Mouse (Mus musculus): ENCODE data around the gene Mapk8.

Mapk8 gene

GRCm38 (mm10) chr14:33343131-33343725, 103.7 kb downstream of the Mapk8 start:
- no peak for DNase-seq

GRCm38 (mm10) chr14:33338684-33339083, 108.3 kb downstream of the Mapk8 start:
- DNase-seq, result no peak

- DNase-seq, result no peak
Observed at GRCm38 (mm10) chr14:33335733-33336132, 111.2 kb downstream of the Mapk8 start.

- DNase-seq, result no peak
Observed at GRCm38 (mm10) chr14:33334402-33334801, 112.6 kb downstream of the Mapk8 start.

- DNase-seq, result peak; percentile 65
Observed at GRCm38 (mm10) chr14:33333833-33334232, 113.1 kb downstream of the Mapk8 start.

GRCm38 (mm10) chr14:33331627-33332026, 115.3 kb downstream of the Mapk8 start:
- DNase-seq, result no peak

- no peak for DNase-seq
Observed at GRCm38 (mm10) chr14:33330986-33331385, 116.0 kb downstream of the Mapk8 start.

GRCm38 (mm10) chr14:33329297-33329805, 117.6 kb downstream of the Mapk8 start:
- no peak for DNase-seq

GRCm38 (mm10) chr14:33328369-33328768, 118.6 kb downstream of the Mapk8 start:
- DNase-seq, result no peak

All from thymus, postnatal 4 days (tissue).